Mouse (Mus musculus): ENCODE results near the gene Sgms1.

GRCm38 (mm10) chr19:32340168-32340567 lies 49.3 kb downstream of the Sgms1 start:
- TF ChIP-seq GATA1 (IDR thresholded peaks at IDR 0.05; ENCODE audit: borderline replicate concordance, low read length), result no peak
- TF ChIP-seq FLI1 (IDR thresholded peaks at IDR 0.05; ENCODE audit: low read length), result no peak
